Mouse (Mus musculus): Measurements from ENCODE around the gene Dpf2. TPM values are rescaled to one million over a fixed set of nuclear protein-coding genes. Genes with fewer than 3 reads are reported as not detected.
A peak's percentile ranks its signal among the peaks of the same experiment; 100 is the strongest.

The Dpf2 gene
- polyA plus RNA-seq (2016; fragmentation: Nextera tagmentation; extraction: Ambion mirVana), result 134 and 150 TPM in 2 replicates

DNA sequence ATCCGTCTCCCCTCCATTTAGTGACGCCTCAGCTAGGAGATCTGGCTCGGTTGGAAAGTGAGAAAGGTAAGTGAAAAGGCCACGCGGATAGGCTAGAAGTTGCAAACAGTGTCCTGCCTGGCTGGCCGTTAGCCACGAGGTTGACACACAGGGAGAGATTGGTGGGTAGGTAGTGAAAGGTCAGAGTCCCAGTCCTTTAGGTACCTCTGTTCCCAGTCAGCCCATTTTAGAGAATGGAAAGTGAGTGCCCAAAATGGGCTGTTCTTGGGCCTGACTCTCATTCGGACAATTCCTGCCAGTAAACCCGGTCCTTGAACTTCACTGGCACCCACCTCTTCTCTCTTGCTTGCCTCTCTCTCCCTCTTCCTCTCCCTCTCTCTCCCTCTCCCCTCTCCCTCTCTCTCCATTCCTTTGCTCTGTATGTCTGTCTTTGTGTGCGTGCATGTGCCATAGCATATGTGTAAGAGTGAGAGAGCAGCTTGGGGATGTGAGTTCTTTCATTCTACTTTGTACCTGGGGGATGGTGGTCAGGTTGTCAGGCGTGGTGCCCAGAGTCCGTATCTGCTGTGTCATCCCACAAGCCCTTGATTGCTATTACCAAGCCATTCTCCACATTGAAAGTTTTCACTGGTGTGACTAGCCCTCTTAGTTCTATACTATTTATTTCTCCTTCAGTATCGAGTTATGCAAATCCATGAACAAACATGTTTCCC is at the start of gene Dpf2:
TSS of gene Dpf2 (minus strand) at position 4 of the 713 bp plus-strand sequence.
- DNase-seq (ENCODE audit: low spot score), result no peak
- 19% methylated on average over 13 of the region's 13 CpGs for WGBS
- Histone ChIP-seq H3K27me3 (ENCODE audit: insufficient read depth, poor library complexity, severe bottlenecking) (no peaks in the 10 kb centered on the region), H3K27ac (peak within 1 kb of the TSS; percentile 96), H3K4me1 (peaks cover 32% of the 10 kb centered on the region), H3K36me3 (peaks cover 31% of the 10 kb centered on the region), H3K4me3 (peak within 1 kb of the TSS; percentile 99), H3K9me3 (no peaks in the 10 kb centered on the region)

DNA sequence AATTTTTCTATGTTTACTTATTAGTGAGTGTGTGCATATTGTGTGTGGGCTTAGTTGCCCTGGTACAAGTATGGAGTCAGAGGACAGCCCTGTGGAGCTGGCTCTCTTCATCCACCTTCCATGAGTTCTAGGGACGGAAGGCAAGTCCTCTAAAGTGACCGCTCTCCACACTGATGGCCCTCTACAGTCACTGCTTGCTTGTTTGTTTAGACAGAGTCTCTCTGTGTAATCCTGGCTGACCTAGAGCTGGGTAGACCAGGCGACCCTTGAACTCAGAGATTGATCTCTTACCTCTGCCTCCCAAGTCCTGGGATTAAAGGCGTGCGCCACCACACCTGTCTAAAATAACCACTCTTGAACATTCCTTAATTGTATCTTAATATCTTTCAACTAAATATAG is 44.6 kb upstream of the Dpf2 start:
- peaks cover 72% of the 10 kb centered on the region for H3K36me3 ChIP-seq

DNA sequence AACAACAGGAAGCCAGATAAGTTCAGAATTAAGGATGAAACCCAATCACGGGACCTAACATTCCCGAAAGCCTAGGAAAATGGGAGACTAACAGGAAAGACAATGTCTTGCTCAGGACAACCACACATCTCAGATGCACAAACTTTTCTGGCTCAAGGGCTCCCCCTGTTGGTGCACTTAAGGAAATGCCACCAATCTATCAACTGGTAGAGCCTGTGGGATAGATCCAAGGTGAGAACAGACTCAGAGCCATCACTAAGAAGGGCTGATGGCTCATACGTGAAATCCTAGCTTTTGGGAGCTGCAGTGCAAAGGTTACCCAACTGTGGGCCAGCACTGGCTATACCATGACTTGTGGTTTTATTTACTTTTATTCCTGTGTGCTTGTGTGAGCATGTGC is 43.9 kb upstream of the Dpf2 start:
- peaks cover 75% of the 10 kb centered on the region for H3K36me3 ChIP-seq
- peaks cover 52% of the 10 kb centered on the region for H3K4me1 ChIP-seq
- peak; percentile 91 for DNase-seq (ENCODE audit: low spot score)
- H3K9me3 ChIP-seq, result no peaks in the 10 kb centered on the region
- no peak overlapping the region for H3K27ac ChIP-seq
- H3K4me3 ChIP-seq, result no peak overlapping the region
- WGBS, result 23% methylated on average over 3 of the region's 3 CpGs
- no peaks in the 10 kb centered on the region for H3K27me3 ChIP-seq (ENCODE audit: insufficient read depth, poor library complexity, severe bottlenecking)

More for the DNA sequence above, 44.6 kb upstream of the Dpf2 start:
- 87% methylated on average over 5 of the region's 5 CpGs for WGBS
- Histone ChIP-seq H3K27ac (no peak overlapping the region), H3K4me3 (no peak overlapping the region), H3K9me3 (no peaks in the 10 kb centered on the region), H3K27me3 (ENCODE audit: insufficient read depth, poor library complexity, severe bottlenecking) (no peaks in the 10 kb centered on the region), H3K4me1 (peaks cover 48% of the 10 kb centered on the region)
- no peak for DNase-seq (ENCODE audit: low spot score)

DNA sequence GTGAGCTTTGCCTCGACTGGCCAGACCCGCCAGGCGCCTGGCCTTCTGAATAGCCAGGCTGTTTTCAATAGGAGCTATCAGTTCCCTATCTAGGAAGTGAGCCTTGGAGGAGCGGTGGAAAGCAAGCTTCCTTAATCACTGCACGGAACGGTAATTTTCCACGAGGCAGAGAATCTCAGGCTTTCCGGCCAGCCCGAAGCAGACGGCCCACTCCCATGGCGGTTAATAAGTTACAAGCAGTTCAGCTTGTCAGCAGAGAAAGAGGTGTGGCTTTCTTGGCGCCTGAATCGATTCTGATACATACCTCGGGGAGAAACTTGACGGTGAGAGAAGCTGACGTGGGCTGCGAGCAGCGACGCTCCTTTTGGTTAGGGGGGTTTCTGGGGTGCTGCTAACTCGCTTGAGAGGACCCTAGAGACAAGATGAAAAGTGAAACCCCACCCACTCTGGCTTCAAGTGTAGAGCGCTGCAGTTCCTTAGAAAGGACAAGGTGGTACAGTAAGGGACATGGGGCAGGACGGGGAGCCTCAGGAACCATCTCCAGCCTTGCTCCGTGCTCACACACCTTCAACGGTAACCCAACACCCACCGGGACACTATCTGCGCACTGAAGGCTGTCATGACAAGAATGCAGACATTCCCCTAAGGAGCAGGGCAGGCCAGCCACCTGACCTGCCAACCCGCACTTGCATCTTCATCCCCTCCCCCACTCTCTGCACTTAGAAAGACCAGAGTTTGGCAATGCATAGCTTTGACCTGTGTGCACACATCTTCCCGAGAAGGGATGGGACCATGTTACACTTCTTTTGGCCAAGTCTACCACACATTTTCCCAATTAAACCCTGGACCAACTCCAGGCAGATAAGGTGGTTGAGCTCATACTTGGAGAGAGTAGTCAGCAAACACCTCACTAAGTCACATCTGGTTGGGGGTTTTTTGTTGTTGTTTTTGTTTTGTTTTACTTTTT is 43.2 kb upstream of the Dpf2 start:
- Histone ChIP-seq H3K9me3 (no peaks in the 10 kb centered on the region), H3K4me3 (0 out of 2 replicates have a peak overlapping the region, but pooled peaks have one; percentile 8), H3K36me3 (peaks cover 75% of the 10 kb centered on the region), H3K4me1 (peaks cover 50% of the 10 kb centered on the region), H3K27ac (peak overlapping the region; percentile 47; the same call in 1 of the 2 replicates), H3K27me3 (ENCODE audit: insufficient read depth, poor library complexity, severe bottlenecking) (no peaks in the 10 kb centered on the region)
- 58% methylated on average over 28 of the region's 28 CpGs for WGBS
- DNase-seq (ENCODE audit: low spot score), result no peak

DNA sequence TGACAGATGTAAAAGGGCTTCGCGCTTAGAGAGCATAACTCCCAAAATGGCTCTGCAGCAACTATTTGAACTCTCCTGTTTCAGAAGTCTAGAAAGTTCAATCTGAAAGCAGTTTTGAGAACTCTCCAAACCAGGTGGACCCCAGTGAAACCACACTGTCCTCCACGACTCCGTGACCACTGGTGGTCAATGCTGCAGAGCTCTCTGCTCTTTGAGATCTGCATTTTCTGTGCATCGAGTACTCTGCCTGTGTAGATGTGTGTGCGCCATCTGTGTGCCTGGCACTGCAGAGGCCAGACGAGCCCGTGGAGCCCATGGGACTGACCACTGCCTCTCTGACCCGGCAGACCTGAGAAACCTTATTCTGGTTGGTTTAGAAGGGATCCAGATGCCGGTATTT is 42.1 kb upstream of the Dpf2 start:
- H3K27me3 ChIP-seq (ENCODE audit: insufficient read depth, poor library complexity, severe bottlenecking), result no peaks in the 10 kb centered on the region
- H3K4me1 ChIP-seq, result peaks cover 49% of the 10 kb centered on the region
- 90% methylated on average over 10 of the region's 10 CpGs for WGBS
- no peak for DNase-seq (ENCODE audit: low spot score)
- H3K4me3 ChIP-seq, result no peak overlapping the region
- 0 out of 2 replicates have a peak overlapping the region, but pooled peaks have one; percentile 30 for H3K27ac ChIP-seq
- H3K36me3 ChIP-seq, result peaks cover 78% of the 10 kb centered on the region
- H3K9me3 ChIP-seq, result no peaks in the 10 kb centered on the region

DNA sequence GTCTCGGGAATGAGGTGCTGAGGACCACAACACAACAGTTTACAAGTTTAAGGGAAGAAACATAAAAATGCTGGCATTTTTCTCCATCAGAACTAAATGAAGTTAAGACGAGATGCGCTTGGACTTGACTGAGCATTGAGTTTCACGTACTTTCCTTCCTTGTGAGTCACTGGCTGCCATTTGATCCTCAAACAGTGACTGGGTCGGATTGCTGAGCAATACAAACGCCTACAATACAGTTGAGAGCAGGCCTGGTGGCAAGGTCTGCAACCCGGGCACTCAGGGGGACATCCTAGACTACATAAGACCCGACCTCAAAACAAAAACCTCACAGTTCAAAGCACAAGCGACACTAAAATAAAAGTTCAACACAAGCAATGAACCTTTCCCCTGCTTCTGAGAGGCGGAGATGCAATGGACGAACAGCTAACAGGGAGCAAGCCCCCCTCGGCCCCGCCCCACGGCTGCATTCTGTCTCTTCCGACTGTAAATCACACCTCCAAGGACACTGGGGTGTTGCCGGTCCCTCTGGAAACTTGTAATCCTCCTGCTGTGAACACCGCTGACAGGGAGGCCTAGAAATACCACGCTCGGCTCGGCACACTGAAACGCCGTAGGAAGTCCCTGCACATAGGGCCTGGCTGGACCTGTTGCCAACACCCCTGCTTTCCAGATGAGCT is 41.4 kb upstream of the Dpf2 start:
- H3K4me3 ChIP-seq, result no peak overlapping the region
- WGBS, result 76% methylated on average over 22 of the region's 22 CpGs
- H3K27ac ChIP-seq, result peak overlapping the region; percentile 87
- H3K9me3 ChIP-seq, result no peaks in the 10 kb centered on the region
- no peaks in the 10 kb centered on the region for H3K27me3 ChIP-seq (ENCODE audit: insufficient read depth, poor library complexity, severe bottlenecking)
- peaks cover 49% of the 10 kb centered on the region for H3K4me1 ChIP-seq
- H3K36me3 ChIP-seq, result peaks cover 78% of the 10 kb centered on the region
- DNase-seq (ENCODE audit: low spot score), result no peak

DNA sequence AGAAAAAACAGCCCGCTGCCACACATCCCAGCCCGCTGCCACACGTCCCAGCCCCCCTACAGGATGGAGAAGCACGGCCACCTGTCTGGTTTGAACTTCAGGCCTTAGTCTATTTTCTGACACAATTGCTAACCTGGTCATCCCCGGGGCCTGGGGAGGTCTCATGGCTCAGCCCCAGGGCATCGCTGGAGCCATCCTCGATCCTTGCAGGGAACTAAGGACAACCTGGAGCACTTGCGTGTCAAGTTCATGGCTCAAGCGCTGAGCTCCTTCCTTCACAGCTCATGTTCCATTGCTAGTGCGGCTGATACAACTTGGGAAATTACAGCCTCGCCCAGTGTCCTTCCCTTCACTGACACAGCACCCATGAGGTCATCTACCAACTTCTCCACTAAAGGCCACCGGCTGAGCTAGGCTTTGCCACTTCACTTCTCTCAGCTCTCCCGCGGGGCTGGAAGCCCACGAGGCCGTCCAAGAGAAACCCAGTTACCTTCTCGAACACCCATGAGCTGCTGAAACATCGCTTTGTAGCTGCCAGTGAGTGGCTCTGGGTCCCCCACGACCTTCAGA is 40.5 kb upstream of the Dpf2 start:
- WGBS, result 74% methylated on average over 19 of the region's 19 CpGs
- 0 out of 2 replicates have a peak overlapping the region, but pooled peaks have one; percentile 16 for H3K4me3 ChIP-seq
- H3K9me3 ChIP-seq, result no peaks in the 10 kb centered on the region
- H3K27me3 ChIP-seq (ENCODE audit: insufficient read depth, poor library complexity, severe bottlenecking), result no peaks in the 10 kb centered on the region
- DNase-seq (ENCODE audit: low spot score), result no peak
- peaks cover 49% of the 10 kb centered on the region for H3K4me1 ChIP-seq
- H3K27ac ChIP-seq, result peak overlapping the region; percentile 87
- H3K36me3 ChIP-seq, result peaks cover 77% of the 10 kb centered on the region

DNA sequence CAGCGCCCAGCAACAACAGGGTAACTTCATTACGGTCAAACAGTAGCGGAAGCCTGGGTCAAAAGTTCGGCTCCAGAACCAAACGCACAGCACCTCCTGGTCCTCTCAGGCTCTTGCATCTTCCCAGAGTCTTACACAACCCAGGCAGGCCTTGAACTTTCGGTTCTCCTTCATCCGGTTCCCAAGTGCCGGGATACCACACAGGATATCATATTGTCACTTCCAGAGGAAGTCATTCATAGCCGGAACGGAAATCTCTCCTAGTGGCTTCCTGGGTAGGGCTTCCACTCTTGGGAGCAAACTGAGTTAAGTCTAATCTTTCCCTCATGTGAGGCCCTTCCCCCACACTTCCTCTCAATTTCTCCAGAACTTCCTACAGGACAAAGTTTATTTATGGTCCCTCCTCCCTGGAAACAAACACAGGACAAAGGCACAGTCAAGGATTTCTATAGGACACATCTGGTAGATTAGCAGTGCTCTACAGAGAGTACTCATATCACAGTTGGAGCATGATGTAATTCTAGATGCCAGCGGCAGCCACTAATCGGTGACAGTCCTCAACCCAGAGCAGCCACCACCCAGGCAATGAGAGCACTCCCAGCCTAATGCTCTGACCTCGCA is 39.4 kb upstream of the Dpf2 start:
- Histone ChIP-seq H3K4me3 (0 out of 2 replicates have a peak overlapping the region, but pooled peaks have one; percentile 13), H3K9me3 (no peaks in the 10 kb centered on the region)

DNA sequence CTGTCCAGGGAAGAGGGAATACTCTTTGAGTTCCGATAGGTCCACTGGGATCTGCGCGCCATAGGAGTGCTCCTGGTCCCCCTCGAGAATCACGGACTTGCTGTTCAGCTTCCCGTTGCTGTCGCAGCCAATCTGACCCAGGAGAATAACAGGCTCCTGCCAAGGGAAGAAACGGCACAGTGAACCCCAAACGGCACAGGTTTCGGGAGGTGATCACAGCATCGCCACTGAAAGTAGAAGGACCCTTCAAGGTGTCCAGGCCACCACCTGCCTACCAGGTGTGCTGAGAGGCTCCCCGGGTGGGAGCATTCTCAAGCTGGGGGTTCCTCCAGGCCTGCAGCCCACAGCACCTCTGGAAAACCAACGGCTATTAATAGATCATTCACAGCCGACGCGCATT is 38.8 kb upstream of the Dpf2 start:
- Histone ChIP-seq H3K9me3 (no peaks in the 10 kb centered on the region), H3K4me1 (peaks cover 50% of the 10 kb centered on the region), H3K27ac (peak overlapping the region; percentile 87), H3K36me3 (peaks cover 81% of the 10 kb centered on the region), H3K27me3 (ENCODE audit: insufficient read depth, poor library complexity, severe bottlenecking) (no peaks in the 10 kb centered on the region), H3K4me3 (0 out of 2 replicates have a peak overlapping the region, but pooled peaks have one; percentile 13)
- WGBS, result 77% methylated on average over 16 of the region's 16 CpGs
- DNase-seq (ENCODE audit: low spot score), result no peak

More for the DNA sequence above, 39.4 kb upstream of the Dpf2 start:
- peaks cover 79% of the 10 kb centered on the region for H3K36me3 ChIP-seq
- no peak for DNase-seq (ENCODE audit: low spot score)
- no peaks in the 10 kb centered on the region for H3K27me3 ChIP-seq (ENCODE audit: insufficient read depth, poor library complexity, severe bottlenecking)
- WGBS, result 55% methylated on average over 13 of the region's 13 CpGs
- peaks cover 49% of the 10 kb centered on the region for H3K4me1 ChIP-seq
- H3K27ac ChIP-seq, result peak overlapping the region; percentile 87

DNA sequence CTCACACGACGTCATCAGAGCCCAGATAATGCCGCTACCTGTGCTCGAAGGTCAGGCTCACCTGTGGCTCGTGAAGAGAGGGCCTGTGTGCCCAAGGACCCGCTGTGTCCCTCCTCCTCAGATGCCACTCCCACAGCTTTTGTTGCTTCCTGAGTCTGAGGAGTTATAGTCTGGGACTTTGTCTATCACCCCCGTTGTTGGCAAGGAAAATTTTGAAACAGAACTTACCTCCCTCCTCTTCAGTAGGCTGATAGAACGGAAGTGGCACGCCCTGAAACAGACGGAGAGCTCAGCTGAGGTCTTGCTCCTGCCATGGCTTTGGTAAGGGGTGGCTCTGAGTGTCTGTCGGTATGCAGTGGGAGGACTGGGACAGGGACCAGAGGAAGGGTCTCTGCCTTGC is 37.4 kb upstream of the Dpf2 start:
- H3K27me3 ChIP-seq (ENCODE audit: insufficient read depth, poor library complexity, severe bottlenecking), result no peaks in the 10 kb centered on the region
- H3K27ac ChIP-seq, result no peak overlapping the region
- H3K4me3 ChIP-seq, result no peak overlapping the region
- H3K36me3 ChIP-seq, result peaks cover 93% of the 10 kb centered on the region
- WGBS, result 94% methylated on average over 11 of the region's 11 CpGs
- no peak for DNase-seq (ENCODE audit: low spot score)
- peaks cover 55% of the 10 kb centered on the region for H3K4me1 ChIP-seq
- no peaks in the 10 kb centered on the region for H3K9me3 ChIP-seq

DNA sequence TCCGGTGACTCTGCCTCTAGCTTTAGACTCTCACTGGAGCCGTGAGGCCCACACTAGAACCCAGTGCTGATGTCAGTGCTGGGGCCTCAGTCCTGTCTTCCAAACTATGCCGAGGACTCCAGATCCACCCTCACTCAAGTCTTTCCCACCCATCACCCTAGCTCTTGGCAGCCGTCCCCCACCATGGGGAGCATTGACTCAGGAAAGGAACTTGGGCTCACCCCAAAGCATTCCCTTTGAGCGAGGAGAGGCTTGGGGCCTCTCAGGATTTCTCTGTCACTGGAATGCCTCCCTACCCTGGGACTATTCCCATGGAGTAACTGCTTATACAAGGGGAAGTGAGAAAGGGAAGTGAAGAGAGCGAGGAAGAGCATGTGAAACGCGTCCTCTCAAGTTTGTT is 33.1 kb upstream of the Dpf2 start:
- no peaks in the 10 kb centered on the region for H3K27me3 ChIP-seq (ENCODE audit: insufficient read depth, poor library complexity, severe bottlenecking)
- no peak overlapping the region for H3K4me3 ChIP-seq
- WGBS, result 69% methylated on average over 8 of the region's 8 CpGs
- H3K4me1 ChIP-seq, result peaks cover 45% of the 10 kb centered on the region
- H3K36me3 ChIP-seq, result peaks cover 87% of the 10 kb centered on the region
- H3K27ac ChIP-seq, result peak overlapping the region; percentile 86
- H3K9me3 ChIP-seq, result no peaks in the 10 kb centered on the region
- no peak for DNase-seq (ENCODE audit: low spot score)

DNA sequence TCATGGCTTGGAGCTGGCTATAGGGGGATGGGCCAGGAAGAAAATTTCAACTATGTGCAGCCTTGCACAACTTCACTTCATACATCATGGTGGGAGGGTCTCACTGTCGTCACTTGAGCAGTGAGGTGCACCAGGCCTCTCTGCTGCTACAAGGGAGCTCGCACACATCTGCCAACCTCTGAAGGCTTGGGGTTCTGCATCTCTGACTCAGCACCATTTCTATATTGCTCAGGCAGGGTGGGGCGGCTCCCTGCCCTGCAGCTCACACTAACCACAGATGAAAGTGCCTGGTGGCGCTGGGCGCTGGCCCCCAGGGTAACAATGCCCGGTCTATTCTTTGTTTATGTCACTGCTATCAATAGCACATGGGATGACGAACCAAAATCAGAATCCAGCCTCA is 32.2 kb upstream of the Dpf2 start:
- no peaks in the 10 kb centered on the region for H3K9me3 ChIP-seq
- peak overlapping the region; percentile 31 for H3K4me3 ChIP-seq
- H3K4me1 ChIP-seq, result peaks cover 49% of the 10 kb centered on the region
- WGBS, result 47% methylated on average over 7 of the region's 7 CpGs
- H3K27ac ChIP-seq, result peak overlapping the region; percentile 86
- peaks cover 85% of the 10 kb centered on the region for H3K36me3 ChIP-seq
- peak; percentile 89 for DNase-seq (ENCODE audit: low spot score)
- H3K27me3 ChIP-seq (ENCODE audit: insufficient read depth, poor library complexity, severe bottlenecking), result no peaks in the 10 kb centered on the region
